Mouse (Mus musculus) retina, embryonic 14.5 days (tissue): ENCODE data around the gene Vps13a.
"Not testable (repeated sequence)": the region's sequence is repeated elsewhere in the genome, so short reads cannot be mapped to it uniquely, and the experiment has no call there.

Experiments
- DNase-seq: peaks from one replicate; pipeline ENCODE4 v3.0.0-alpha.2; 2015; ENCODE audit warnings: low spot score

The Vps13a gene

GRCm38 (mm10) chr19:16780790-16781384 is at the start of gene Vps13a:
Gene Vps13a (minus strand): TSS chr19:16780933.
- peak; percentile 96 for DNase-seq

GRCm38 (mm10) chr19:16827657-16828056 is 46.9 kb upstream of the Vps13a start:
- DNase-seq, result no peak

DNA sequence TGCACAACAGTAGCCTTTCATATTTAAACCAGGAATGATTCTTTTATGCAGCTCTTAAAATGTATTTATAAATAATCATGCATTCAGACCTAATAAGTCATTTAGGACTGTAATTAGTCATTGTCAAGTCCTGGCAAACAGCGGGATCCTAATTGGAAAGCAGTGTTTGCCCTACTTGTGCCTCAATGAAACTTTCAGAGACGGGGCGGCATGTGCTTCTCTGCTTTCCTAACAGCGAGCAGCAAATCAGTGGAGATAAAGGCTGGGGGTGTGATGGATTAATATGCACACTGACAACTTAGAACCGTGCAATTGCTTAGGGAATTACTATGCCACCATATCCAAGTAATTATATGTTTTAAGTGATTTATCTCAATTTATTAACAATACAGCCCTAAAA is 44.5 kb upstream of the Vps13a start:
- peak; percentile 72 for DNase-seq

- DNase-seq, result no peak
Observed at GRCm38 (mm10) chr19:16814848-16815247, 34.1 kb upstream of the Vps13a start.

- no peak for DNase-seq
Observed at GRCm38 (mm10) chr19:16813306-16813705, 32.6 kb upstream of the Vps13a start.

- DNase-seq, result no peak
Observed at GRCm38 (mm10) chr19:16812072-16812608, 31.4 kb upstream of the Vps13a start.

DNA sequence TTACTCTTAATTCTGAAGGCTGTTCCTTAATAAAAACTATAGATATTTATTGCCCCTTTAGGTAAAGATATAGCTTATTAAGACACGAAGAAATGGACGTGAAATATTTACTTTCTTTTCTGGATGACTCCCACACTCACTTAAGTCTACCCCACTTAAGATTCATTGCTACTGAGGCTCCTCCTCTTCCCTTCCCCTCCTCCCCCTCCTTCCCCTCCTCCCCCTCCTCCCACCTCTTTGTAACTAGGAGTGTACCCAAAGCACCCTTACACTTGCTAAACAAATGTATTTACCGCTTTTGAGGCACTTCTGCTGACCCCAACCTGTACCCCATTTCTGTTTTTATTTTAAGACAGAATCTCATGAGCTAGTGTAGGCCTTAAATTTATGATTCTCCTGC is 24.4 kb upstream of the Vps13a start:
- no peak for DNase-seq

- DNase-seq, result no peak
Observed at GRCm38 (mm10) chr19:16804578-16804977, 23.8 kb upstream of the Vps13a start.

DNA sequence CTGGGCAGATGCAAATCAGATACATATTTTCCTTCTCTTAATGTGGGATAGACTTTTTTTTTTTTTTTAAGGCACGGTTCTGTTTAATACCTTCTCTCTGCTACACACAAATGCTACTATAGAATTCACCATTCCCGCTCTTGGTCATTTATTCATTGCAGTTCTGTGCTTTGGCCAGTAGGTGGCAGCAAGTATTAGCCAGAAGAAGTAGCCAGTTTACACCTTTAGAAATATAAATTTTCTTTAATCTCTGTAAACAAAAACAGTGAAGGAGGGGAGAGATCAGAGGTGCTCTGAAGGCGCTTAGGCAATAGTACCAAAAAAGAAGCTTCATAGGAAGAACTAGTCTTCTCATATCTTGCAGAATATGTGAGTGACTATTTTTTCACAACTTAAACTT is 22.0 kb upstream of the Vps13a start:
- peak; percentile 78 for DNase-seq

DNA sequence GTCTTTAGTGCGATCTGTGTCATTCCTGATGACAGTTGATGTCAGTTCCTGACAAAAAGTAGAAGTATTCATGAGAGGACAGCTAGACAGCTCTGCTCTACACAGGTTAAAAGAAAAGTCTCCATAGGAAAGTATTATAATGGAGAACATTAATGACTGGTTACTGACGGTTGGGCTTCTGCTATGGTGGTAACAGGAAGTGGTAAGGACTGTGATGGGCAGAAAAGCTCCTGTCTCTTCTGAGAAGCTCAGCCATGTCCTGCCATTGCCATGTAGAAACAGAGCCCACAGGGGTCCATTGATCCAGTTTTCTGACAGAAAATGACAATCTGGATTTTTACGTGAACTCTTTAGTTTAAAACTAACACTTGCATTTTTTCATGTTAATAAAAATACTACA is 21.4 kb upstream of the Vps13a start:
- no peak for DNase-seq

- DNase-seq, result no peak
Observed at GRCm38 (mm10) chr19:16797923-16798322, 17.2 kb upstream of the Vps13a start.

- not testable (repeated sequence) for DNase-seq
Observed at GRCm38 (mm10) chr19:16794486-16794885, 13.8 kb upstream of the Vps13a start.

GRCm38 (mm10) chr19:16789930-16790329 is 9.2 kb upstream of the Vps13a start:
- DNase-seq, result no peak

- DNase-seq, result peak; percentile 72
Observed at GRCm38 (mm10) chr19:16784879-16785278, 4.1 kb upstream of the Vps13a start.

DNA sequence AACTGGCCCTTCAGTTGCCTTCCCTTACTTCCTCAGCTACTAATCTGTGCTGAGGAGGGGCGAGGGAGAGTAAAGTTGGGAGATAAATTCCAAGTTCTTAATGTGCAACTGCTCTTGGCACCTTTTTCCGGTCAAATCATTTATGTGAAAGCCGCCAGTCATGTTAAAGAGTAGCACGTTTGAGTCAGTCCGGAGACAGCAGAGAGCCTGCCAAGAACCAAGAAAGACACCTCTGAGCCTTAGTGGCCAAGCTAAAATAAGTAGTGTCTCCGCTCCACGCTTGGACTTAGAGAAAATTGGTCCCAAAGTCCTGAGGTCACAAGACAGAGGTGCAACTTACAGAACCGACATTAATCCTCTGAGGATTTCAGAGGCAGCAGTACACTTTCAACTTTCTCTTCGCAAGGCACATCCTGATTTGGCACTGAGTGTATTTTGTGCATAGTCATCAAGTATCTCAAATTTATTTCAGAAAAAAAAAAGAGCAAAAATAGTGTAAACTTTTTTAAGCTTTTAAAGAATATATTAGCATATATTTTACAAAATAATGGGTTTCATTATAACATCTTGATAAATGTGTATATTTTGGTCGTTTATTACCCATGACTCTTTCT is 780 bp upstream of the Vps13a start:
- no peak for DNase-seq

DNA sequence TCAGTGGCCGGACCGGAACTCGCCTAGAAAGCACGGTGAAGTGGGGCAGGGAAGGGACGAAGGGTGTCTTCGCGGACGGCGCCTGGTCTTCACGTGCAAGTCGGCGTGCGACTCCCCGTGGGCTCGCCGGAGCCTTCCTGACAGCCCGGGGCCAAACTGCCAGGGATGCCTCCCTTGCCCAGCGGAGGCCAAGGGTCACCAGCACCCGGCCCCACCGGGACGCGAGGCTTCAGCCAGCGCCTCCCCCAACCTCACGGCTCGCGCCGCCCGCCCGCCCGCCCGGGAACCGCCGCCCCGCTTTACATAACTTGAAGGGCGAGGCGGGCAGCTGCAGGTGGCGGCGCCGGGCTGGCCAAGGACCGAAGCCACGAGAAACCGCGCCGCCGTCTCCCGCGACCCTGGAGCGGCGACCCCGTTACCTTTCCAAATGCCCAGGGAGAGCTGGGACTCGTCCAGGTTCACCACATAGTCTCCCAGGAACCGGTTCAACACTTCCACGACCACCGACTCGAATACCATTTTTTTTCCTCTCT is 416 bp downstream of the Vps13a start:
- DNase-seq, result no peak

- no peak for DNase-seq
Observed at GRCm38 (mm10) chr19:16779786-16780185, 947 bp downstream of the Vps13a start.

GRCm38 (mm10) chr19:16779281-16779680 is 1.5 kb downstream of the Vps13a start:
- no peak for DNase-seq

GRCm38 (mm10) chr19:16778578-16778977 is 2.2 kb downstream of the Vps13a start:
- no peak for DNase-seq

DNA sequence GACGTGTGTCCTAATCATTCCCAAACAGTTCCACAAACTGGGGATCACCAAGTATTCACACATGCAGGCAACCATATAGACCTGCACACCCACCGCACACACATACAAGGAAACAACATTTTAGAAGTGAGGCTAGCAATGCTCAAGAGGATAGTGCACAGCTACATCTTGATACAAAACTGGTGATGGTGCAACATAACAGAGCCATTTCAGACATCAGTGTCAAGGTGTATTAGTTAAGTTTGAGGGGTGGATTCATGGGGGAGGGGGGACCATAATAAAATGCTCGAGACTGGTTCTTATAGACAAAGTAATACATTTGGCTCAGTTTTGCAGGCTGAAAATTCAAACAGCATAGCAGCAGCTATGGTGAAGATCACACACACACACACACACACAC is 2.8 kb downstream of the Vps13a start:
- DNase-seq, result no peak

GRCm38 (mm10) chr19:16777391-16777790 is 3.3 kb downstream of the Vps13a start:
- not testable (repeated sequence) for DNase-seq

DNA sequence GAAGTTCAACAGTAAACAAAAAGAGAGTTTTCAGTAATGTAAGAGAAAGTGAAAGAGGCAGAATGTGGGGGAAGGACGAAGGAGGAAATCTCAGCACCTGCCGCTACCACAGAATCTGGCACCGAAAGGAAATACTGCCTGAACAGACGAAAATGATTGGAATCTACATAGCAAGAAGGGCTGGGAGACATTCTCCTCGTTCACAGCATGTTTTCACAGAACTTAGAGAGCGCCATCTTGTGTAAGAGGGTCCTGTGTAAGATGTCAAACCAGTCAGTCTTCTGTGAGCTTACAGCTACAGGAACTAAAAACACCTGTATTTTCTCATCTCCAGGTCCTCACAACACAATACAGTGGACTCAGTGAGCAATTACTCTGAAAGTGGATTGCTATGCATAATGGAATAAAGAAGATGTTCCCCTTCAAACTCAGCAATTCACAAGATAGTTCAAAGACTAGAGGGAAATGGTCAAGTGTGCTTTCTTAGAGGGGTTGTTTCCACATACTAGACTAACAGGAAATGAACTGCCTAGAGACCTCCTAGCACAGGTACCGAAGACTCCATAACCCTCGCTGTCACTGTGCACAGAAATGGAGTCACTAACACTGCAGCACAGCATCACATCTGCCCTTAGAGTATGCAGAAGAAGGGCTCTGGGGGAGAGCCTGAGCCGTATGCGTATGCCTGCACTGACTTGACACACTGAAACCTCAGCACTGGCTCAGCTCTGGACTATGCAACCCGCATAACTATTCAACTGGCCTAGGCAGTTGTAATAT is 7.3 kb downstream of the Vps13a start:
- no peak for DNase-seq

DNA sequence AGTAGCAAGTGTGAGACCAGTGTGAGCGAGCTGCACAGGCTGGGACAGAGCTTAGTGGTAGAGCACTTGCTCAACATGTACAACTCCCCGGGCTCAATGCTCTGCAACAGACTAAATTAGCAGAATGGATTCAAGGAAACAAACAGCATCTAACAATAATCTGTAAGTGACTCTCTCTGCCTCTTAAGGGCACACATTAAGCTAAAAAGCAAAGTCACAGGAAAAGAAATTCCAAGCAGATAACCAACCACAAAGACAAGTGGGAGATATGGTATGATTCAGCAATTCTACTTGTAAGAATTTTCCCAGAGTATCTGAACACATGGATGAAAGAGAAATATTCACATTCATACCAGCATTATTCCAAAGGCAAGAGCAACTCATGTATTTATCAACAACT is 13.3 kb downstream of the Vps13a start:
- no peak for DNase-seq
